Mouse (Mus musculus): ENCODE results near the gene Kifc1. TPM values are rescaled to one million over a fixed set of nuclear protein-coding genes. Genes with fewer than 3 reads are reported as not detected.
"Not testable (repeated sequence)": the region's sequence is repeated elsewhere in the genome, so short reads cannot be mapped to it uniquely, and the experiment has no call there.

Kifc1 gene
- polyA plus RNA-seq, 1 experiment: 2.4 TPM

GRCm38 (mm10) chr17:33902079-33902478 is 11.6 kb upstream of the Kifc1 start:
- DNase-seq (ENCODE audit: low read depth): no peak

- no peak for DNase-seq (ENCODE audit: low read depth)
Measured at GRCm38 (mm10) chr17:33901653-33902052, 11.2 kb upstream of the Kifc1 start.

DNA sequence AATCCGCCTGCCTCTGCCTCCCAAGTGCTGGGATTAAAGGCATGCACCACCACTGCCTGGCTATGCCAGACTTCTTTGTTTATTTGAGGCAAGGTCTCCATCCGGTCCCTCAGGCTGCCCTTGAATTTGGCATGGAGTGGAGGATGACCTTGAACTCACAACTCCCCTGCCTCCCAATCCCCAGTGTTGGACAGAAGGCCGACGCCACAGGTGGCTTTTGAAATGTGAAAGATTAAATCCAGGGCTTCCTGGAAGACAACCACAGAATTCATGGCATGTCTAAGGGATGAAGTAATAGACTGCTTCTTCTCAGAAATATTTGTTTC is 10.5 kb upstream of the Kifc1 start:
- no peak for DNase-seq (ENCODE audit: low read depth)

GRCm38 (mm10) chr17:33900281-33900988 is 10.0 kb upstream of the Kifc1 start:
- no peak for DNase-seq (ENCODE audit: low read depth)

- no peak for DNase-seq (ENCODE audit: low read depth)
Measured at GRCm38 (mm10) chr17:33899642-33900041, 9.2 kb upstream of the Kifc1 start.

GRCm38 (mm10) chr17:33898193-33898592 is 7.7 kb upstream of the Kifc1 start:
- DNase-seq (ENCODE audit: low read depth): not testable (repeated sequence)

GRCm38 (mm10) chr17:33897114-33897794 is 6.8 kb upstream of the Kifc1 start:
- DNase-seq (ENCODE audit: low read depth): no peak

- DNase-seq (ENCODE audit: low read depth): not testable (repeated sequence)
Measured at GRCm38 (mm10) chr17:33893011-33893410, 2.5 kb upstream of the Kifc1 start.

DNA sequence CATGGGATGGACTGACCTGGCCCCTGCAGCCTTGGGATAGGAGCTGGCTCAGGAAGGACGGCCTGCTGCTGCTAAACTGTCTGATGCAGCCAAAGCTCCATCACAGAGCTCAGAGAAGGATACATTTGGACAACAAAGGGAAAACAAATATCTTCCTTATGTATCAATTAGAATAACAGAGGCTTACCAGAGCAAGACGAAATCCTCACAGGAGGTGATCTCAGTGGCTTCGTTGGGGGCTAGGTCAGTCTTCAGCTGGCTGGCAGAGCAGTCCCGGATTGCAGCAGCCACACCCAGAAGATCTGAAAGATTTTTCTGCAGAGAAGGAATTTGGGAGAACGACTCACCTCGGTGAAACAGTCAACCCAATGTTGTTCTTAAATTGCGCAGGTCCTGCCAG is 2.0 kb upstream of the Kifc1 start:
- no peak for DNase-seq (ENCODE audit: low read depth)

DNA sequence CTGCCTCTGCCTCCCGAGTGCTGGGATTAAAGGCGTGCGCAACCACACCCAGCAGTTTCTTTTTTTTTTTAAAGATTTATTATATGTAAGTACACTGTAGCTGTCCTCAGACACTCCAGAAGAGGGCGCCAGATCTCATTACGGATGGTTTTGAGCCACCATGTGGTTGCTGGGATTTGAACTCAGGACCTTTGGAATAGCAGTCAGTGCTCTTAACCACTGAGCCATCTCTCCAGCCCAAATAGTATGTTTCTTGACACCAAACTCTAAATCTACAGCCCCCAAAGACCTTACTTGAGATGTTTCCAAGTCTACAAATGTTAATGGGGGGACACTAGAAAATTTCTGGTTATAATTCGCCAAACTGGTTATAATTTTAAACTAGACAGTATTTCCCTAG is 1.4 kb upstream of the Kifc1 start:
- DNase-seq (ENCODE audit: low read depth): not testable (repeated sequence)

DNA sequence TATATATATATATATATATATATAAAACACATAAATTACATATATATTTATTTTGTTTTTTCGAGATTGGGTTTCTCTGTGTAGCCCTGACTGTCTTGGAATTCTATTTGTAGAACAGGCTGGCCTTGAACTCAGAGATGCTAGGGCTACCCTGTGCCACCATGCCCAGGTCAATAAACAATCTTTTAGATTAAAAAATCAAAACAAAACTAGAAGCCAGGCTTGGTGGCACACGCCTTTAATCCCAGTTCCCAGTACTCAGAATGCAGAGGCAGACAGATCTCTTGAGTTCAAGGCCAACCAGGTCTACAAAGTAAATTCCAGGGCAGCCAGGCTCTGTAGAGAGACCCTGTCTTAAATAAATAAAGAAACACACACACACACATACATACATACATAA is 896 bp upstream of the Kifc1 start:
- DNase-seq (ENCODE audit: low read depth): no peak

GRCm38 (mm10) chr17:33889941-33890532 is 424 bp downstream of the Kifc1 start:
- not testable (repeated sequence) for DNase-seq (ENCODE audit: low read depth)

- DNase-seq (ENCODE audit: low read depth): not testable (repeated sequence)
Measured at GRCm38 (mm10) chr17:33888230-33888629, 2.2 kb downstream of the Kifc1 start.

DNA sequence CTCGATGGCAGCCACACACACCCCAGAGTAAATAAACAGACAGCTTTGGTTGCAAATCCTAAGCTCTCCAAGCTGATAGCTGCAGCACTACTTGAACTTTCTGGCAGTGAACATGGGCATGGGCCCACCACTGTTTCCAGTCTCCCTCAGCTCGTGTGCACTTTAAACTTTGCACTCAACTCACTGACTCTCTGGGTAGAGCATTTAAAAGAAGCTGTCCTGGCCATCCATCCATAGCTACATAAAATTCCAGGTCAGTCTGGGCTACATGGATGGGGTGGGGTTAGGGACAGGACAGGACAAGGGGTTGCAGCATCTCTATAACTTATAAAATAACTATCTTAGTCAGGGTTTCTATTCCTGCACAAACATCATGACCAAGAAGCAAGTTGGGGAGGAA is 2.7 kb downstream of the Kifc1 start:
- not testable (repeated sequence) for DNase-seq (ENCODE audit: low read depth)

DNA sequence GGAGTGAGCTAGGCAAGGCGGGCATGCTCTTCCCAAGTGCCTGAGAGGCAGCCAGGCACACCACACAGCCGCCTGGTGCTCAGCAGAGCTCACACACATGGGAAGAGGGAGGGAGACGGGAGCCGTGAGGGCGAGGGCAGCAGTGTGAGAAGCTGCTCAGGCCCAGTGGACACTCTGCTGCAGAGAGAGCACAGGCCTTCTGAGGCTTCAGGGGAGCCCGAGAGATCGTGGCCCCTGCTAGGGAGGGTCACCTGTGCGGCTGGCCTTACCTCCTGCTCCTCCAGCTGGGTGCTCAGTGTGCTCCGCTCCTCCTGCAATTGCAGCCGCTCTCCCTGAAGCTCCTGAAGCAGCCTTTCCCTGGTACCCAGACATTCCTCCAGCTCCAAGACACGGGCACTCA is 6.1 kb downstream of the Kifc1 start:
- not testable (repeated sequence) for DNase-seq (ENCODE audit: low read depth)

GRCm38 (mm10) chr17:33875797-33876196 is 14.7 kb downstream of the Kifc1 start:
- not testable (repeated sequence) for DNase-seq (ENCODE audit: low read depth)

DNA sequence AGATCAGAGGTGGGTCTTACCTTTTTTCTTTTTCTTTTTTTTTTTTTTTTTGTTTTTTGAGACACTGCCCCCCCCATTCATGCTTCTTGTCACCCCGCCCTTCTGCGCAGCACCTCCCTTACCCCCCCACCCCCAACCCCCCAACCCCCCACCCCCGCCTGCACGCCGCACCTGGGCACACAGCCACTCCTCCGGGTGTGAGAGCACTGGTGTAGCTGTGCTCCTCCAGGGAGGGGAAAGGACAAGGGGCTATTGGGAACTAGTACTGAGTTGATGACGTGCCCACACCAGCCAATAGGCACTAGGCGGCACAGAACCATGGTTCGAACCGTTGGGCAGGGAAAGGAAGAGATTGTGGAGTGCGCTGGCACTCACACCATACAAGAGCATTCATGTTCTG is 16.1 kb downstream of the Kifc1 start:
- DNase-seq (ENCODE audit: low read depth): no peak

DNA sequence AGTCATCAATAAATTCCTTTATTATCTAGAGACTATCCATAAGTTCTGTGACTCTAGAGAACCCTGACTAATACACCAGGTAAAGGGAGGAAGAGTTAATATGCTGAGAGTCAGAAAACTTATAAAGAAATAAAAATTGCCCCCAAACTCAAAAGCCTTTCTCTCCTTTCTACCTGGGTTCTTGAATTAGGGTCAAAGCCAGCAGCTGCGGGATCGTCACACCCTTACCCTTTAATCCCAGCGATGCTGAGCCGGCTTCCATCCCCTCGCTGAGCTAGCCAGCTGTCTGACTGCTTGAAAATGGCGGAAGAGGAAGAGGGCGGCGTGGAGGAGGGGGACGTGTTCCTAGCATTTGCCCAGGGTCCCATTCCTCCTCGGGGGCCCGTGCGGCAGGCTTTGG is 16.9 kb downstream of the Kifc1 start, which contains the start of gene Gm7029:
Gm7029 (plus strand) TSS at position 301 of the 400 bp plus-strand sequence.
- DNase-seq (ENCODE audit: low read depth): not testable (repeated sequence)

DNA sequence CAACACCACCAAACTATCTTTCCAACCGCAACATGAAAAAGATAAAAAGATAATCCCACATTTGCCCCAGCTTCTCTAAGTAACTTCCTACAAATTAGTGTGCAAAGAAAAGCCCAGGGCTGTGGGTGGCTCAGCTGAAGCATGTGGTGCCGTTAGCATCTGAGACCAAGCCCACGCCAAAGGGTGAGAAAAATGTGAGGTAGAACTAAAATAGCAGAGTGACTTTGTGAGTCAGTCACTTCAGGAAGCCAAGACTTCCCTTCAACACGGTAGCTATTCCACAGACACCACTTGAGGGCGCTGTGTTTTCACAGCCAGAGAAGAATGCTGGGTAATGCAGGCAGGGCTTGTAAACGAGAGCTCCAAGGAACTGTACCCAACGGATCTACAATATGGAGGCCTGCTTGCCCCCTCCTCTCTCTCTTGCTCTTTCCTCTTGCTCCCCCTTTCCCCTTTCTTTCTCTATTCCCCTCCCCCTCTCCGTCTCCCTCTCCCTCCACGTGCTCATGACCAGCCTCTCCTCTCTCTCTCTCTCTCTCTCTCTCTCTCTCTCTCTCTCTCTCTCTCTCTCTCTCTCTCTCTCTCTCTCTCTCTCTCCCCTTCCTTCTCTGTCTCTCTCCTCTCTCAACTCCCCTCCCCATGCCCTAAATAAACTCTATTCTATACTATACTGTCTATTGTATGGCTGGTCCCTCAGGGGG is 25.0 kb downstream of the Kifc1 start:
- no peak for DNase-seq (ENCODE audit: low read depth)

- DNase-seq (ENCODE audit: low read depth): no peak
Measured at GRCm38 (mm10) chr17:33857816-33858215, 32.6 kb downstream of the Kifc1 start.

GRCm38 (mm10) chr17:33851331-33851730 is 39.1 kb downstream of the Kifc1 start:
- no peak for DNase-seq (ENCODE audit: low read depth)

- DNase-seq (ENCODE audit: low read depth): no peak
Measured at GRCm38 (mm10) chr17:33848139-33848538, 42.3 kb downstream of the Kifc1 start.

Measured in gonadal fat pad, adult 2 months (tissue).